Comparison of ENCODE assay signal across 21 mouse cellular contexts in genomic region chr1:39067901-39068300, GRCm38 (mm10).
DNase-seq lines count a peak whose midpoint lies in the region; ATAC-seq and TF ChIP-seq lines count a peak whose summit lies in the region.
"Had no signal": no experiment of that assay in that cellular context is flagged by ENCODE, and none has a peak within 500 bp of the region (broad histone marks: within the 10 kb centered on the region; RNA-seq: fewer than 3 reads in every experiment).

No protein-coding gene starts in this region.

- no peak for TF ChIP-seq CTCF in liver, adult 2 months (IDR thresholded peaks at IDR 0.05; ENCODE audit: low read depth, low read length)
- no peak for TF ChIP-seq CTCF in liver, postnatal 0 days (IDR thresholded peaks at IDR 0.05; ENCODE audit: low read depth)

- no peak for TF ChIP-seq EP300 in liver, postnatal 0 days (IDR thresholded peaks at IDR 0.05; ENCODE audit: low read depth)

- H3K27me3 ChIP-seq in liver, adult 2 months (ENCODE audit: control insufficient read depth, insufficient read depth, low read length): peaks cover 7% of the 10 kb centered on the region; the same call in 1 of the 2 replicates
- no peaks in the 10 kb centered on the region; the same call in 1 of the 2 replicates for H3K27me3 ChIP-seq in liver, embryonic 12.5 days (replicated peaks)
- no peaks in the 10 kb centered on the region for H3K27me3 ChIP-seq in intestine, embryonic 16.5 days (replicated peaks; ENCODE audit: control insufficient read depth, insufficient read depth, low read length)
- no peaks in the 10 kb centered on the region for H3K27me3 ChIP-seq in kidney, embryonic 16.5 days (ENCODE audit: insufficient read depth, low read length)
- H3K27me3 ChIP-seq in liver, postnatal 0 days (ENCODE audit: insufficient read depth, low read length): no peaks in the 10 kb centered on the region
- no peaks in the 10 kb centered on the region for H3K27me3 ChIP-seq in forebrain, embryonic 11.5 days (ENCODE audit: control insufficient read depth, insufficient read depth, low read length)
- H3K27me3 ChIP-seq: embryonic facial prominence, embryonic 15.5 days; heart, embryonic 13.5 days had no signal

- TF ChIP-seq POLR2A in liver, adult 2 months (IDR thresholded peaks at IDR 0.05; ENCODE audit: extremely low read depth, insufficient read depth, low read length): no peak

- H3K27ac ChIP-seq in liver, adult 2 months (replicated peaks; ENCODE audit: insufficient read depth, low read depth, low read length): no peak overlapping the region
- H3K27ac ChIP-seq in liver, embryonic 12.5 days: no peak overlapping the region
- no peak overlapping the region for H3K27ac ChIP-seq in intestine, embryonic 16.5 days (ENCODE audit: low read length)
- H3K27ac ChIP-seq in kidney, embryonic 16.5 days (ENCODE audit: low read length): no peak overlapping the region
- H3K27ac ChIP-seq in liver, postnatal 0 days (ENCODE audit: low read depth): no peak overlapping the region
- H3K27ac ChIP-seq in forebrain, embryonic 11.5 days (ENCODE audit: low read depth, low read length): no peak overlapping the region
- H3K27ac ChIP-seq: embryonic facial prominence, embryonic 15.5 days; heart, embryonic 13.5 days; hindbrain, embryonic 14.5 days; midbrain, embryonic 10.5 days had no signal

- peak; percentile 98 for DNase-seq in liver, adult 2 months (ENCODE audit: extremely low read depth, low read depth, low spot score)
- DNase-seq in liver, postnatal 0 days: no peak
- DNase-seq in forebrain, embryonic 11.5 days (ENCODE audit: low spot score): no peak
- DNase-seq in layer of hippocampus, postnatal 36 days: no peak
- DNase-seq: adrenal gland, postnatal 25 days; cerebellum, adult 11-12 months; cerebellum, postnatal 25 days; forebrain, postnatal 0 days; lung, adult 2 months; lung, postnatal 4 days; retina, postnatal 1 day; right cerebral cortex, postnatal 4 days; thymus, adult 2 months had no signal

- no peaks in the 10 kb centered on the region for H3K79me2 ChIP-seq in liver, adult 2 months (ENCODE audit: control insufficient read depth, insufficient read depth, low read length)

- no peaks in the 10 kb centered on the region for H3K36me3 ChIP-seq in liver, adult 2 months (ENCODE audit: control insufficient read depth, insufficient read depth, low read length)
- no peaks in the 10 kb centered on the region for H3K36me3 ChIP-seq in liver, embryonic 12.5 days
- no peaks in the 10 kb centered on the region for H3K36me3 ChIP-seq in intestine, embryonic 16.5 days (ENCODE audit: control insufficient read depth, insufficient read depth, low read length)
- no peaks in the 10 kb centered on the region for H3K36me3 ChIP-seq in kidney, embryonic 16.5 days (ENCODE audit: insufficient read depth, low read length)
- no peaks in the 10 kb centered on the region for H3K36me3 ChIP-seq in liver, postnatal 0 days (replicated peaks; ENCODE audit: insufficient read depth, low read length)
- H3K36me3 ChIP-seq in forebrain, embryonic 11.5 days (ENCODE audit: control insufficient read depth, insufficient read depth, low read length): no peaks in the 10 kb centered on the region
- H3K36me3 ChIP-seq: embryonic facial prominence, embryonic 15.5 days; heart, embryonic 13.5 days; midbrain, embryonic 10.5 days had no signal

- peaks cover 22% of the 10 kb centered on the region for H3K4me1 ChIP-seq in liver, adult 2 months (ENCODE audit: control insufficient read depth, insufficient read depth, low read length)
- H3K4me1 ChIP-seq in liver, embryonic 12.5 days: 0 out of 2 replicates have a peak, but pooled peaks cover 6% of the 10 kb centered on the region
- H3K4me1 ChIP-seq in intestine, embryonic 16.5 days (ENCODE audit: control insufficient read depth, insufficient read depth, low read length): 0 out of 2 replicates have a peak, but pooled peaks cover 6% of the 10 kb centered on the region
- 0 out of 2 replicates have a peak, but pooled peaks cover 9% of the 10 kb centered on the region for H3K4me1 ChIP-seq in kidney, embryonic 16.5 days (ENCODE audit: insufficient read depth, low read length)
- H3K4me1 ChIP-seq in liver, postnatal 0 days (ENCODE audit: insufficient read depth): peaks cover 6% of the 10 kb centered on the region; the same call in 1 of the 2 replicates
- no peaks in the 10 kb centered on the region for H3K4me1 ChIP-seq in forebrain, embryonic 11.5 days (replicated peaks; ENCODE audit: control insufficient read depth, insufficient read depth, low read length)
- H3K4me1 ChIP-seq: embryonic facial prominence, embryonic 15.5 days; midbrain, embryonic 10.5 days had no signal

- no peak for ATAC-seq in liver, embryonic 12.5 days
- ATAC-seq in intestine, embryonic 16.5 days: peak; percentile 59
- ATAC-seq in kidney, embryonic 16.5 days (ENCODE audit: low FRiP score, low TSS enrichment): peak; percentile 63
- ATAC-seq in liver, postnatal 0 days: peak; percentile 78
- ATAC-seq in forebrain, embryonic 11.5 days (replicated peaks; ENCODE audit: low FRiP score): no peak
- ATAC-seq: activated CD4-positive, CD25-positive, alpha-beta regulatory T cell, adult 4 months; forebrain, postnatal 0 days had no signal

- no peak overlapping the region for H3K4me3 ChIP-seq in liver, adult 2 months (ENCODE audit: insufficient read depth, low read depth, low read length)
- no peak overlapping the region for H3K4me3 ChIP-seq in liver, embryonic 12.5 days
- H3K4me3 ChIP-seq in intestine, embryonic 16.5 days (ENCODE audit: low read length): no peak overlapping the region
- H3K4me3 ChIP-seq in kidney, embryonic 16.5 days (ENCODE audit: low read length): no peak overlapping the region
- no peak overlapping the region for H3K4me3 ChIP-seq in liver, postnatal 0 days (ENCODE audit: low read depth, low read length)
- no peak overlapping the region for H3K4me3 ChIP-seq in forebrain, embryonic 11.5 days (ENCODE audit: low read depth, low read length)
- H3K4me3 ChIP-seq: embryonic facial prominence, embryonic 15.5 days; heart, embryonic 13.5 days; midbrain, embryonic 10.5 days had no signal

- H3K9me3 ChIP-seq in liver, embryonic 12.5 days (replicated peaks): no peaks in the 10 kb centered on the region
- no peaks in the 10 kb centered on the region for H3K9me3 ChIP-seq in intestine, embryonic 16.5 days (ENCODE audit: control insufficient read depth, low read length)
- H3K9me3 ChIP-seq in kidney, embryonic 16.5 days (ENCODE audit: low read length): no peaks in the 10 kb centered on the region
- H3K9me3 ChIP-seq in liver, postnatal 0 days (ENCODE audit: low read length): no peaks in the 10 kb centered on the region
- H3K9me3 ChIP-seq in forebrain, embryonic 11.5 days (ENCODE audit: control insufficient read depth, low read length): no peaks in the 10 kb centered on the region
- H3K9me3 ChIP-seq: embryonic facial prominence, embryonic 15.5 days; heart, embryonic 13.5 days; midbrain, embryonic 10.5 days had no signal

- 11% methylated on average over 3 of the region's 3 CpGs for WGBS in liver, adult 2 months
- 33% methylated on average over 3 of the region's 3 CpGs for WGBS in liver, embryonic 12.5 days (ENCODE audit: insufficient replicate concordance)
- WGBS in intestine, embryonic 16.5 days: 28% methylated on average over 3 of the region's 3 CpGs
- 25% methylated on average over 3 of the region's 3 CpGs for whole genome bisulfite sequencing in kidney, embryonic 16.5 days
- WGBS in liver, postnatal 0 days (ENCODE audit: insufficient replicate concordance): 30% methylated on average over 3 of the region's 3 CpGs
- 49% methylated on average over 3 of the region's 3 CpGs for WGBS in forebrain, embryonic 11.5 days

- no peak overlapping the region for H3K4me2 ChIP-seq in liver, embryonic 12.5 days
- H3K4me2 ChIP-seq in intestine, embryonic 16.5 days (ENCODE audit: low read depth, low read length): no peak overlapping the region
- H3K4me2 ChIP-seq in kidney, embryonic 16.5 days (replicated peaks; ENCODE audit: low read depth, low read length): no peak overlapping the region
- H3K4me2 ChIP-seq in liver, postnatal 0 days (ENCODE audit: low read depth, low read length): no peak overlapping the region
- no peak overlapping the region for H3K4me2 ChIP-seq in forebrain, embryonic 11.5 days (ENCODE audit: low read depth, low read length, severe bottlenecking)
- H3K4me2 ChIP-seq: embryonic facial prominence, embryonic 15.5 days; heart, embryonic 13.5 days; hindbrain, embryonic 14.5 days had no signal

- H3K9ac ChIP-seq in liver, adult 2 months (ENCODE audit: low read depth, low read length): no peak overlapping the region
- H3K9ac ChIP-seq in liver, embryonic 12.5 days: no peak overlapping the region
- H3K9ac ChIP-seq in intestine, embryonic 16.5 days (ENCODE audit: low read depth, low read length): no peak overlapping the region
- H3K9ac ChIP-seq in kidney, embryonic 16.5 days (replicated peaks; ENCODE audit: low read length): no peak overlapping the region
- H3K9ac ChIP-seq in liver, postnatal 0 days (replicated peaks): no peak overlapping the region
- no peak overlapping the region for H3K9ac ChIP-seq in forebrain, embryonic 11.5 days (ENCODE audit: low read length)
- H3K9ac ChIP-seq: embryonic facial prominence, embryonic 15.5 days; forebrain, postnatal 0 days; heart, embryonic 13.5 days; hindbrain, embryonic 14.5 days had no signal

Comparison
In these comparisons a context has a peak if more than half of its experiments do, and no peak if none do; other contexts are left out.
1. ATAC-seq: peak in intestine, embryonic 16.5 days (single experiment), kidney, embryonic 16.5 days (single experiment) and liver, postnatal 0 days (single experiment); none in liver, embryonic 12.5 days (single experiment) and forebrain, embryonic 11.5 days (single experiment).